Mouse (Mus musculus) ES-Bruce4 (cell line): ENCODE data around the gene Papss1. TPM values are rescaled to one million over a fixed set of nuclear protein-coding genes. Genes with fewer than 3 reads are reported as not detected.

Experiments used
- H3K27ac ChIP-seq: 2 replicates; pipeline ENCODE4 v1.5.1; 2012; ENCODE audit warnings: low read length, inconsistent platforms; ENCODE audit not compliant: insufficient read depth
- H3K27me3 ChIP-seq: 2 replicates; pipeline ENCODE4 v1.6.1; 2012; ENCODE audit warnings: mild to moderate bottlenecking, low read length, inconsistent platforms; ENCODE audit not compliant: control insufficient read depth, poor library complexity, insufficient read depth, severe bottlenecking
- H3K36me3 ChIP-seq: 2 replicates; pipeline ENCODE4 v1.6.1; 2012; ENCODE audit warnings: inconsistent platforms, mild to moderate bottlenecking, low read length, moderate library complexity; ENCODE audit not compliant: control insufficient read depth, poor library complexity, insufficient read depth, severe bottlenecking
- H3K4me1 ChIP-seq: one replicate; pipeline ENCODE4 v1.8.1; 2011; ENCODE audit warnings: low read length; ENCODE audit not compliant: control insufficient read depth, insufficient read depth
- H3K4me3 ChIP-seq: 2 replicates; pipeline ENCODE4 v1.5.1; 2011; ENCODE audit warnings: low read depth, mild to moderate bottlenecking, low read length
- H3K9ac ChIP-seq: 2 replicates; pipeline ENCODE4 v1.6.1; 2012; ENCODE audit warnings: low read depth, mild to moderate bottlenecking, inconsistent platforms; ENCODE audit not compliant: poor library complexity, severe bottlenecking
- H3K9me3 ChIP-seq: replicated peaks from 2 replicates; pipeline ENCODE4 v1.6.1; 2012; ENCODE audit warnings: mild to moderate bottlenecking, low read length, inconsistent platforms; ENCODE audit not compliant: control insufficient read depth, poor library complexity, insufficient read depth, severe bottlenecking
- CTCF ChIP-seq: IDR thresholded peaks from one replicate; pipeline ENCODE4 v1.8.1; 2011; ENCODE audit warnings: low read depth, low read length
- EP300 ChIP-seq: IDR thresholded peaks from 2 replicates; pipeline ENCODE4 v1.6.1; 2011; ENCODE audit warnings: low read depth, low read length; ENCODE audit not compliant: insufficient read depth
- POLR2A ChIP-seq: IDR thresholded peaks from one replicate; pipeline ENCODE4 v1.8.1; 2011; ENCODE audit warnings: low read length; ENCODE audit not compliant: insufficient read depth
- polyA plus RNA-seq: library from polyadenylated mRNA; stranded (reverse); fragments of >200 nt; gene quantifications from 2 replicates; pipeline ENCODE4 v1.2.4, GENCODE M21; 2011; ENCODE audit warnings: low read depth; ENCODE audit not compliant: missing spikeins, insufficient read depth, insufficient read length

Gene Papss1
- 15.7 and 19.8 TPM in 2 replicates for polyA plus RNA-seq

DNA sequence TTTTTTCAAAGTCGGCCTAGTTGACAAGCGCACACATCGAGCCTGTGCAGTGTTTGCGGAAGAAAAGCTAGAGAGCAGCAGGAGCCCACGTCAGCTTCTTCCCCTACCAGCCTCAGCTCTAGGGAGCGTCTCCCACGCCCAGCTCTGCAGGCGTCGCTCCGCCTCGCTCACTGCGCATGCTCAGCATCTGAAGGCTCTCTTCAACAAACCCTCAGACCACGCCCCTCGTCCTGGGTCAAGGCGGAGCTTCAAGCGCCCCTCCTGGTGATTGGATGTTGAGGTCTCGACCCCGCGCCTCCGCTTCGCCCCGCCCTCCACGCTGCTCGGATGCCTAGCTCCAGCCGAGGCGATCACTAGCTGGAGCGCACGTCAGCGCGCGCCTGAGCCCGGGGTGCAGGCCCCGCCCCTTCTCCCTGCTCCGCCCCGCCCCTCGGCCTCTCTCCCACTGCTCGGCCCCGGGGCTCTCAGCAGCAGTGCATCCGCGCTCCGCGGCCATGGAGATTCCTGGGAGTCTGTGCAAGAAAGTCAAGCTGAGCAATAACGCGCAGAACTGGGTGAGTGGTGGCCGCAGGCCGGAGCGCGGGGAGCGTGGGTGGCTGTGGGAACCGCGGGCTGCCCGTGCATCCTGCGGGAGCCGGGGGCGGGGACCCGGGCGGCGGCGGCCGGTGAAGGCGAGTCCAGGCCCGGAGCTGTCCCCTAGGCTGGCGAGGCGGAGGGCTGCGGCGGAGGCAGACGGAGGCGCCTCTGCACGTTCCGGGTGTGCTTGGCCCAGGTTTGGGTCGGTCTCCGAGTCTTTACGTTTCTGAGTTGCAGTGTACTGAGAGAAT, at the start of gene Papss1:
Gene Papss1 (plus strand): TSS at position 339 of the 827 bp plus-strand sequence.
- H3K9me3 ChIP-seq = no peaks in the 10 kb centered on the region

DNA sequence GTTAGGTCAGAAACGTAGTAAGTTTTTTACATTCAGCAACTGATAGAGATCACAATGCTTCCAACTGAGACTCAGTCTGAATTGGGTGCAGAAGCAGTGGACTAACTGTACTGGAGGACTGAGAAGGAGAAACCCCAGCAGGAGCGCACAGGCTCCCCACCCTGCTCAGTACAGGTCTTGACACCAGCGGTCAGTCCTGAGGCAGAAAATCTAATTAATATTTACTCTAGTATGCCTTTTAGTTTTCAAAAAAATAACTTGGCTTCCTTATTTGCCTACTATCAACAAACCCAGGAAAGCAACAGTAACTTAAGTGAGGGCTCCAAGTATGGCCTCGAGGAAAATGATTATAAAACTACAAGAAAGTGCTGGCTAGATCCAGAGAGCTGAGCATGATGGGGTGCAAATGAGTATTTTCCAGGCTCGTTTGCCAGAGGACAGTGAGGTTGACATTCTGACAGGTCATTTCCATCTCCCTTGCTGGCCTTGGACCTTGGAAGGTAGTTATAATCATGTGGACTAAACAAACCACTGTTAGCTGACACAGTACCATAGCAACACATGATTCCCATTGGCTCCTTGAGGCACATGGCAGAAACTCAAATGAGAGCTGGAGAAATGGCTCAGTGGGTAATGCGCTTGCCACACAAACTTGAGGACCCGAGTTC, 48.1 kb upstream of the Papss1 start:
- H3K9me3 ChIP-seq = no peaks in the 10 kb centered on the region
- no peak overlapping the region for H3K27ac ChIP-seq
- H3K36me3 ChIP-seq = no peaks in the 10 kb centered on the region
- H3K4me3 ChIP-seq = no peak overlapping the region
- H3K27me3 ChIP-seq = no peaks in the 10 kb centered on the region
- H3K4me1 ChIP-seq = peaks cover 1% of the 10 kb centered on the region
- no peak overlapping the region for H3K9ac ChIP-seq
- no peak for TF ChIP-seq EP300
- TF ChIP-seq CTCF = no peak
- TF ChIP-seq POLR2A = no peak

More for the DNA sequence above, at the start of gene Papss1:
- peak within 1 kb of the TSS; percentile 38 for H3K9ac ChIP-seq
- peak within 1 kb of the TSS; percentile 69 for H3K4me3 ChIP-seq
- no peaks in the 10 kb centered on the region for H3K36me3 ChIP-seq
- H3K27me3 ChIP-seq = no peaks in the 10 kb centered on the region
- TF ChIP-seq POLR2A (peak; percentile 93), CTCF (no peak), EP300 (no peak)
- no peaks in the 10 kb centered on the region for H3K4me1 ChIP-seq
- no peak within 1 kb of the TSS for H3K27ac ChIP-seq

DNA sequence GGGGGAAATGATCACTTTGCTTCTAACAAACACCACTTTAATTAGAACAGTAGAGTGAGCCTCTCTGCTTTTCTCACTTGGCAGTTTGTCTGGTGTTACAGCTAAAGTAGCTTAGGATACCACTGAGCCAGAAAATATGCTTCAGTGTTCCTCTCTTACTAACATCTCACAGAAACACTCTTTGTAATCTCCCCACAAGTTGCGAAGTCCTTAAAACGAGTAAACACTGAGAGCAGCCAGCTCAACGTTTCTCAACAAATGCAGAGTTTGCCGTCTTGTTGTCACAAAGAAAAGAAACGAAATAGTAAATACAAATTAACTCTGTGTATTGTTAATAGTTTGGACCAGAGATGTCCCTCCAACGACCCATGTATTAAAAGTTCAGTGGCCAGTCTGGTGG, 46.8 kb upstream of the Papss1 start:
- TF ChIP-seq POLR2A (no peak), EP300 (no peak), CTCF (no peak)
- Histone ChIP-seq H3K9me3 (no peaks in the 10 kb centered on the region), H3K9ac (no peak overlapping the region), H3K4me3 (no peak overlapping the region), H3K27ac (no peak overlapping the region), H3K36me3 (no peaks in the 10 kb centered on the region), H3K27me3 (no peaks in the 10 kb centered on the region), H3K4me1 (peaks cover 2% of the 10 kb centered on the region)

DNA sequence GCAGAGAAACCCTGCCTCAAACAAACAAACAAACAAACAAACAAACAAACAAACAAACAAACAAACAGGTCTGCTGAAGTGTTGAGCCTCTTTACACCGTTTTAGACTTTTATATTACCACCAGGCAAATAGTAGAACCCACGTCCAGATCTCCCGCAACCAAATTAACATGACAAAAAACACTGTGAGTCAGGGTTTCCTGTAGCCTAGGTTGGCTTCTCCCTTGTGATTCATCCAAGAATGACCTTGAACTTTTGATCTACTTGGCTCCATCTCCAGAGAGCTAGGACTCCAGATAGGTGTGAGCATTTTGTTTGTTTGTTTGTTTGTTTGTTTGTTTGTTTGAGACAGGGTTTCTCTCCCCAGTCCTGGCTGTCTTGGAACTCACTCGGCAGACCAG, 43.4 kb upstream of the Papss1 start:
- H3K9ac ChIP-seq = no peak overlapping the region
- H3K4me1 ChIP-seq = peaks cover 2% of the 10 kb centered on the region
- no peak overlapping the region for H3K4me3 ChIP-seq
- H3K36me3 ChIP-seq = no peaks in the 10 kb centered on the region
- TF ChIP-seq CTCF = no peak
- no peaks in the 10 kb centered on the region for H3K27me3 ChIP-seq
- H3K9me3 ChIP-seq = no peaks in the 10 kb centered on the region
- no peak overlapping the region for H3K27ac ChIP-seq

DNA sequence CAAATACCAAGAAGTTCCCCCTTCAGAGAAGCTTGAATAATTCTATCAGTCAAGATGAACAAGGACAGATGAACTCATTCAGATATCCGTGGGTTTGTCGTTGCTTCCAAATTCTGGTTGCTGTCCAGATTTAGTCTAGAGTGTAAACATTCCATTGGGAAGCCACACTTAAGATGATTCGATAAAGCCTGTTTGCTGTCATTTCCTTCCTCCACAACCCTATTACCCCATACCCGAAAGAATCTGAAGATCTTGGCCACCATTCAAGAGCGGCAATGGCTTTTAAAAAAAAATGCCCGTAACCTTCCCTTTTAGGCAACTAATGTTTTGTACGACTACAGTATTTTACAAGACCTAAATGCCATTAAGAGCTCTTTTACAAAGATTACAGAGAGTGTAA, 42.3 kb upstream of the Papss1 start:
- no peaks in the 10 kb centered on the region for H3K9me3 ChIP-seq
- H3K27ac ChIP-seq = no peak overlapping the region
- no peaks in the 10 kb centered on the region for H3K27me3 ChIP-seq
- H3K36me3 ChIP-seq = no peaks in the 10 kb centered on the region
- peaks cover 2% of the 10 kb centered on the region for H3K4me1 ChIP-seq
- no peak overlapping the region for H3K4me3 ChIP-seq
- no peak for TF ChIP-seq POLR2A
- TF ChIP-seq CTCF = no peak
- TF ChIP-seq EP300 = no peak
- no peak overlapping the region for H3K9ac ChIP-seq

DNA sequence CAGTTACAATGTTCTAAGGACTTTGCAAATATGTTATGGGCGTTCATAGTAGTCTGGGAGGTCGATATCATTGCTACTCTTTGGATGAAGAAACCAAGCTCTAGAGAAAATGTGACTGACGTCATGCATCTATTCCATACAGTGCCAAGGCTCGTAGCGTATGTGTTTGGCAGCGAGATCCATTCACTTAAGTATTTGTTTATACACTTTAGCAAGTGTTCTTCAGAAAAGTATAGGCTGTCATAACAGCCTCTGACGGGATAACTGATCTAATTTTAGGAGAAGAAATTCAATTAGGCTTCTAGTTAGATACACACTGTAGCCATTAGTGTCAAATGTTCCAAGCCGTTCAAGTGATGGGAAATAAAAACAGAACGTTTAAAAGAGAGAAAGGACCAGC, 40.8 kb upstream of the Papss1 start:
- Histone ChIP-seq H3K27me3 (no peaks in the 10 kb centered on the region), H3K4me1 (peaks cover 2% of the 10 kb centered on the region), H3K9me3 (no peaks in the 10 kb centered on the region), H3K4me3 (no peak overlapping the region), H3K27ac (no peak overlapping the region), H3K9ac (no peak overlapping the region), H3K36me3 (no peaks in the 10 kb centered on the region)
- TF ChIP-seq EP300 (no peak), POLR2A (no peak), CTCF (no peak)
